Mouse (Mus musculus) gastrocnemius, postnatal 14 days (tissue): ENCODE data around the gene Map4k2. TPM values are rescaled to one million over a fixed set of nuclear protein-coding genes. Genes with fewer than 3 reads are reported as not detected.

ENCODE experiments used
- DNase-seq: peaks from one replicate; pipeline ENCODE4 v3.0.0; 2021; ENCODE audit warnings: mixed read lengths
- intact Hi-C: fragments of 180-260 bp; cut with DNase I; formaldehyde crosslinking; loops from one replicate; pipeline ENCODE4 v1.15.1; 2025; ENCODE audit warnings: low total_unique reads
- total RNA-seq, 2 experiments: library from RNA; stranded (reverse); gene quantifications; 2 replicates each; pipeline ENCODE4 v1.2.3; 2021

Gene Map4k2
- total RNA-seq, 2 experiments from 2014 or later, result 9.5 to 14.4 TPM

DNA sequence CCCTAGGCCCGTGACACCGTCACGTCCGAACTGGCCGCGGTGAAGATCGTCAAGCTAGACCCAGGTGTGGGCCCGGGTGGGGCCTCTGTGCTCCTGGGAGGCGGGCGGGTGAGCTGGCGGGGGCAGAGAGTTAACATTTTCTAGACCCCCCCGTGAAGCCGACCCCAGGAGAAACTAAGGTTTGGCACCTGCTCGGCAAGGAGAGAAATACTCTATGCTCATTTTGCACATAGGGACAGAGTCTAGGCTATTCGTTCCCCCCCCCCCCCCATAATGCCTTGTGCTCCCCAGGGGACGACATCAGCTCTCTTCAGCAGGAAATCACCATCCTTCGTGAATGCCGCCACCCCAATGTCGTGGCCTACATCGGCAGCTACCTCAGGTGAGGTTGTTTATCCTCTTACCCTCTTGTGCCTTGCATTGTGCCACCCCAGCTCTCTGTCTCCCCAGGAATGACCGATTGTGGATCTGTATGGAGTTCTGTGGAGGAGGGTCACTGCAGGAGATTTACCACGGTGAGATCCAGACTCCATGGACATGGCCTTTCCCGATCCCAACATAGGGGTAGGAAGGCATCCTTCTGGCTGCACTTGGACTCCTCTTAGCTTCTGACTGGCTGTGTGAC, 630 bp downstream of the Map4k2 start:
- intact Hi-C loops, result no loop called here

DNA sequence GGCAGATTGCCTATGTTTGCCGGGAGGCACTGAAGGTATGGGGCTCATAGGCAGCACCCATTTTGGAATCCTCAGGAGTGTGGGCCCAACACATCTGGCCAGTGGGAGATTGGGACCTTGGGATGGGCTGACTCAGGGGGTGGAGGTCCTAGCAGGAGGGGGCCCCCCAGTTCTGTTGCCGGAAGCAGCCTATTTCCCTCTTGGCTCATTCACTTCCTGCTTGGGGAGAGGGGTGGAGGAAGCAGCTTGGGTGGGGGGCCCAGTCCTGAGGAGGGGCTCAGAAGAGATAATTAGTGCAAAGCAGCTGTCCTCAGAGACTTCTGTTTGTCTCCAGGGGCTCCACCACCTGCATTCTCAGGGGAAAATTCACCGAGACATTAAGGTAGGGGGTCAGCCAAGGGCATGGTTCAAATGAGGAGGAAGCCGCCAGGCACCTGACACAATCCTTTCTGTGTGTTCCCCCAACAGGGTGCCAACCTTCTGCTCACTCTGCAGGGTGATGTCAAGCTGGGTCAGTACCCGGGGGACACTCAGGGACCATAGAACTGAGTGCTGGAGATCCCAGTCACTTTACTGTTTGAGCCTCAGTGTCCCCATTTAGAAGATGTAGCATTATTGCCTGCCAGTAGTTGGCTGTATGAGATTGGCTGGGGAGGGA, 1.5 kb downstream of the Map4k2 start:
- intact Hi-C loops, result no loop called here
- DNase-seq, result no peak

More for the DNA sequence above, 630 bp downstream of the Map4k2 start:
- no peak for DNase-seq

DNA sequence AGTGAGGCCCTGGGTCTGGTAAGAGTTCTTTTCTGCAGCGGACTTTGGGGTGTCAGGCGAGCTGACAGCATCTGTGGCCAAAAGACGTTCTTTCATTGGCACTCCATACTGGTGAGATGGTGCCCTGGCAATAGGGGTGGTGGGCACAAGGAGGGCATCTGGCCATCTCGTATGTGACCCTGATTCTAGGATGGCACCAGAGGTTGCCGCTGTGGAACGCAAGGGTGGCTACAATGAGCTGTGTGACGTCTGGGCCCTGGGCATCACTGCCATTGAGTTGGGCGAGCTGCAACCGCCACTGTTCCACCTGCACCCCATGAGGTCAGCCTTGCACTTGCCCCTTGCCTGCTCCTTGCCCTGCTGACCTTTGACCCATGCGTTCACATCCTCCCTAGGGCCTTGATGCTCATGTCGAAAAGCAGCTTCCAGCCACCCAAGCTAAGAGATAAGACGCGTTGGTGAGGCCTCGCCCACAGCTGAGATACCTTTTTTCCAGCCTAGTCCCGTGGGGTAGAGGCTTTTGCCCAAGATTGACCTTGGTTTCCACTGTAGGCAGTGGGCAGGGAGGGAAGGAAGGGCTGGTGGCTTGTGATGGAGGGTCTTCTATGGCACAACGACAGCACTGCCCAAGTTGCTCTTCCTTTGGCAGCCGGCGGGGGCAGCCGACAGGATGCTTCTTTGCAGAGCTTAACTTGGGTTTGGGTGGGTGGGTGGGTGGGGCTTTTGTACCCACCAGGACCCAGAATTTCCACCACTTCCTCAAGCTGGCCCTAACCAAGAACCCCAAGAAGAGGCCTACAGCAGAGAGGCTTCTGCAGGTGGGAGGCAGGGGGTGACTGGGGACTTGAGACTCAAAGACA, 2.4 kb downstream of the Map4k2 start:
- DNase-seq, result no peak
- intact Hi-C loops, result no loop called here

GRCm38 (mm10) chr19:6343996-6344395, 3.1 kb downstream of the Map4k2 start:
- DNase-seq, result no peak
- intact Hi-C loops, result no loop called here

DNA sequence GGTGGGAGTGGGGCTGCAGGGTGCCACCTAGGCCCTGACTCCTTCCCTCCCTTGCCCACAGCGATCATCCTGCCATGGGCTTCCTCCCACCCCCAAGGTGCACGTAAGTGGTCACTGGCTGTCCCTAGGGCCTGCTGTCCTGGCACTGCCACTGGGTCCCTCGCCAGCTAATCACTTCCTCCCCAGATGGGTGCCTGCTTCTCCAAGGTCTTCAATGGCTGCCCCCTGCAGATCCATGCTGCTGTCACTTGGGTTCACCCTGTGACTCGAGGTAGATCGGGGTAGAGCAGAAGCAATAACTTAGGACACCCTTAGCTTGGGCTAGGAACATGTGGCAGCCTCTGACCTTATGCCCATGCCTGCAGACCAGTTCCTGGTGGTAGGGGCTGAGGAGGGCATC, 5.1 kb downstream of the Map4k2 start:
- no peak for DNase-seq
- intact Hi-C loops, result no loop called here

GRCm38 (mm10) chr19:6346661-6347060, 5.7 kb downstream of the Map4k2 start:
- intact Hi-C loops, result no loop called here
- no peak for DNase-seq

DNA sequence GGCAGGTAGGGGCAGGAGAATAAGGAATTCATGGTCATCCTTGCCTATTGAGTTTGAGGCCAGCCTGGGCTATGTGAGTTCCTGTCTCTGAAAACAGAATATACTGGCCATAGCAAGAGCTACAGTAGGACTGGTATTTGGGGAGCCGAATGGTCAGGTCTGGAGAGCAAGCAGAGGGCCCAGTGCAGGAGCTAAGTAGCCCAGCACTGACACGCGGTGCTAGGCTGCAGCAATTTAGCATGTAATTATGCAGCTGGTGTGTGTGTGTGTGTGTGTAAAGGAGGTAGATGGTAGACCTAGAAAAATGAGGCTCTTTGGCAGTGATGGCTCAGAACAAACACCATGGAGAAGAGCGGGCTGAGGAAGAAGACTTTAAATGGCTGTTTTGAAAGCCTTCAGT, 6.7 kb downstream of the Map4k2 start:
- DNase-seq, result no peak
- intact Hi-C loops, result no loop called here

GRCm38 (mm10) chr19:6348717-6349116, 7.8 kb downstream of the Map4k2 start:
- DNase-seq, result no peak
- intact Hi-C loops, result no loop called here

DNA sequence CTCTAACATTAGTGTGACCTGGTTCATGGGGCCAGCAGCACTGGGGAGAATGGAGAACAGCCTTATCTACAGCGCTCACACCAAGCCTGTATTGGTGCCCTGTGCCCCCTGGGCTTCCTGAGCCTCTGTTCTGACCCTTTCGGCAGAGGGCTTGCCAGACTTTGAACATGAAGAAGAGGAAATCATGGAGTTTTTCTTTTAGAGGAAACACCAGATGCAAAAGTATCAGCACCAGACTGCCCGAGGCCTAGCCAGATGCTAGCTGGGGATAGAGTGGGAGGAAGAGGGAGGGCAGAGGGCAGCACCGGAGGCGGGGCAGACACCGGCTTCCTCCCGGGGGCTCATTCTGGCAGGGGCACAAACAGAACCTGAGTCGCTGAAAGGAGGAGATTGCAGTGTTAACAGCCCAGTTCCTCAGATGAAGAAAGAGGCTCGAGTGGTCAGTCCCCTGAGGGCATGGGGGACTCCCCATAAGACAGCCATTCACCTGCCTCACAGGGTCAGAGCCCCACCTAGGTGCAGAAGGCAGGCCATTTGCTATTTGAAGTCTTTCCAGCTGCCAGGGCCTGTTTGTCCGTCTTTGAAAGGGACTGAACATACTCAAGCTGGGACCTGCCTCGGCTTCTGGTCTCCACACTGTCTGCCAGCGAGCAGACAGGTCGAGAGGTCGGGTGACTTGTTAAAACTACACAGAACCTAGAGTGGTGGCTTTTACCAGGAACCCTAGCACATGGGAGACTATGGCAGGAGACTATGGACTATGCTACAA, 8.5 kb downstream of the Map4k2 start:
- DNase-seq, result no peak
- intact Hi-C loops, result no loop called here

DNA sequence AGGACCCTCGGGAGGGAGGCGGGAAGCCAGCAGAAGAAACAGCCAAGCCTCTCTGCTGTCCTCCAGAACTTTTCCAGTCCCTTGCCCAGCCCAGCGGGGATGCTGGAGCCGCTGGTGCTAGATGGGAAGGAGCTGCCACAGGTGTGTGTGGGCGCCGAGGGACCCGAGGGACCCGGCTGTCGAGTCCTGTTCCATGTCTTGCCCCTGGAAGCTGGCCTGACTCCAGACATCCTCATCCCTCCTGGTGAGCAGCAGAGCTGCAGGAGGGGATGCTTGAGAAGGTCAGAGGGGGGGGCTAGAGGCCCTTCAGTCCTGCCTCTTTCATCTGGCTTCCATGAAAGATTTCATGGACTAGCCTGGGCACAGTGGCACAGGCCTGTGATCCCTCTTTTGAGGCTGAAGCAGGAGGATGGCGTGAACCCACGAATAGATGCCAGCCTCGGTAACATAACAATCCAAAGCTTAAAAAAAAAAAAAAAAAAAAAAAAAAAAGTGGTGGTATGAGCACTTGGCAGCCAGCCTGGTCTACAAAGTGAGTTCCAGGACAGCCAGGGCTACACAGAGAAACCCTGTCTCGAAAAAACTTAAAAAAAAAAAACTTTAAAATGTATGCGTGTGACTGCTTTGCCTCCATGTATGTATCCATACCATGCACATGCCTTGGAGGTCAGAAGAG, 10.6 kb downstream of the Map4k2 start:
- intact Hi-C loops, result no loop called here
- no peak for DNase-seq

DNA sequence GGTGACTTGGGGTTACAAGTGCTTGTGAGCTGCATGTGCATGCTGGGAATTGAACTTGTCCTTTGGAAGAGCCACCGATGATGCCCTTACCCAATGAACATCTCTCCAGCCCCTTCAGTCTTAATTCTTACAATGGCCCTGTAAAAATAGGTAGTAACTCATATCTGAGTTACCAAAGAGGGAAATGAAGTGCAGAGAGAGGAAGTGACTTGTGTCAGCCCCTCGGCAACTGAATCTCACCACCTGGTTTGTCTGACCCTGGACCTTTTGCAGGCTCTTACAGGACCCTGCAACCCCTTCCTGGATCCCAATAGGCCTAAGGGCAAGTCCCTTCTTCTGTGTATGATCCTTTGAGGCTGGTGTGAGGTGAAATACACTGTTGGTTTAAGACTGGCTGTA, 11.2 kb downstream of the Map4k2 start:
- no peak for DNase-seq
- intact Hi-C loops, result no loop called here

DNA sequence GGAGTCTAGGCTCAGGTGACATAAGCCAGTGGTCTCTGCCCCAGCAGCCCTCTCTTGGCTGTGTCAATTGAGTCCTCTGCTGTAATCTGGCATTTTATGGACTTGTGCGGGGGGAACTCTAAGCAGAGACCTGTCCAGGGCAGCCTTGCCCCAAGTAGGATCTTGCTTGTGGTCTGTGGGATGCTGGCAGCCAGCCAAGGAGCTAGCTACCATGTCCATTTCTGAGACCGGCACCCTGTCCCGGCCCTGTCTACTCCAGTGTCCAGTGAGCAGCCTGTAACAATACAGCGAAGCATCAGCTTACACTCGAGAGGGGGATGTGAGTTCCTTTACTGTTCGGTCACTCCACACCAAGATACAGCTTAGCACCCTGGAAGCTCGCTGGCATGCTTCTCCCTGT, 13.1 kb downstream of the Map4k2 start:
- intact Hi-C loops, result no loop called here
- no peak for DNase-seq

DNA sequence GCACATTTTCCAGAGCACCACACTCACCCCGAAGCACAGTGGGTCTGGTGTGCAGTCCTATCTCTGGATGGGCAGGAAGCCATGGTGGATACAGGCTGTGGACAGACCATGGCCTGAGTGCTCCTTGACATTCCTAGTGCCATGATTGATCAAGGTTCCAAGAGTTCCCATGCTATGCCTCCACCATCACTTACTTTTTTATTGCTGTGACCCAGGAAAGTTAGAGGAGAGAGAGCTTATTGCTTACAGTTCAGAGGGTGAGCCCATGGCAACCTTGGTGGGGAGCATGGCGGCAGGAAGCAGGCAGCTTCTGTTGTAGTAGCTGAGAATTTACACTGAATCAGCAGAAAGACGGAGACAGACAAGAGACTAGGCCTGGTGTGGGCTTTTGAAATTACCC, 20.4 kb downstream of the Map4k2 start:
- DNase-seq, result no peak
- intact Hi-C loops, result no loop called here

- no peak for DNase-seq
- intact Hi-C loops, result no loop called here
These were observed 22.1 kb downstream of the Map4k2 start for GRCm38 (mm10) chr19:6363091-6363410.

GRCm38 (mm10) chr19:6363411-6364240, 22.7 kb downstream of the Map4k2 start, which contains the start of gene Sf1:
Gene Sf1, plus strand, starts transcription at chr19:6363690.
- intact Hi-C loops, result no loop called here
- peak; percentile 100 for DNase-seq

DNA sequence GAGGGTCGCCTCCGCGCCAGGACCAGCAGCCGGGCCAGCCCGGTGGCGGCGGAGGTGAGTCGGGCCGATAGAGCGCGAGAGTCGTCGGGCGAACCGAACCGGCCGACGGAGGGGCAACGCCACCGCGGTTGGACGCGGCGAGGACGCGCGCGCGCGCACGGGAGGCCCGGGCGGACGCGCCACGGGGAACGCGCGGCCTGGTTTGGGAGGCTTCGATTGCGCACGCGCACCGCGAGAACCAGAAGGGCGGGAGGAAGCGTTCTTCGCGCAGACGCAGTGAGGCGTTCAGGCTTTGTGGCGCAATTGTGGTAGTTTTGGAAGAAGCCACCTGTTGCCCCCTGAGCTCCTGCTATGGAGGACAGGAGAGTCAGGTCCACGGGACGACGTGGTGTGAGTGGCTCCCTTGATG, 23.4 kb downstream of the Map4k2 start:
- DNase-seq, result peak; percentile 93
- intact Hi-C loops, result no loop called here

DNA sequence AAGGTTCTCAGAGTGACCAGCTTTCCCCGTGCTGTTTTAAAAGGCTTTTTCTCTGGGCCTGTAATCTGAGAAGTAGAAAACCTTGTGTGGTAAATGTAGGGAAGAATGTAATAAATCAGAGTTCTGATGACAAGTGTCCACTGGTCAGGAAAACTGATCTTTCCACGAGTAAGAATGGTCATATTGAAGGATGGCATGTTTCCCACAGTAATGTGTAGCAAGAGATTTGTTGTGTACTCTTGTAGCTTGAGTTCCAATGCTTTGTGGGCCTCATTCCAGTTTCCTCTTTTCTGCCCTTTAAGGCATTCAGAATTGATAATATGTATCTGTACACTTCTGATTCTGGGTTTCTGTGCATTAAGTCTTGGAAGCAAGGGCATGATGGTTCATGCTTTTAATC, 23.9 kb downstream of the Map4k2 start:
- no peak for DNase-seq
- intact Hi-C loops, result no loop called here

- no peak for DNase-seq
These were observed 29.2 kb downstream of the Map4k2 start for GRCm38 (mm10) chr19:6370175-6370574.

DNA sequence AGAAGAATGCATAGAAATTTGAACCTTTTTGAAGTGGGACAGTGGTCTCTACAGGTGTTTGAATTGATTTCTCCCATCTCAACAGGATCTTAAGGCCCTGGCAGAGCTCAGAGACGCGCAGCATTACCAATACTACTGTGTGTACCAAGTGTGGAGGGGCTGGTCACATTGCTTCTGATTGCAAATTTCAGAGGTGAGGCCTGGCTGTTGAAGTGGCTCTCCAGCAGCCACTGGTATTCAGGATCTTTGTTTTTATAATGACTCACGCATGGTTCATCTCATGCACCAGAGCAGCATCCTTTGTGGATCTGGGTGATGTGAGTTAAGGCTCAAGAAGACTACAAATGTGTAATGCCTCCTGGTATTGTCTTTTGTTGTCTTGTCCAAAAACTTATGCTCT, 31.5 kb downstream of the Map4k2 start:
- DNase-seq, result no peak
- intact Hi-C loops, result no loop called here

More at GRCm38 (mm10) chr19:6370175-6370574, 29.2 kb downstream of the Map4k2 start:
- intact Hi-C loops, result no loop called here
